Mouse (Mus musculus) lung, embryonic 16.5 days (tissue): Measurements from ENCODE around the gene Ccrl2. TPM values are rescaled to one million over a fixed set of nuclear protein-coding genes. Genes with fewer than 3 reads are reported as not detected.
A peak's percentile ranks its signal among the peaks of the same experiment; 100 is the strongest.

ENCODE experiments used
- ATAC-seq: fragments of 200-750 bp; cut with Nextera tagmentation; 2 replicates; pipeline ENCODE4 v1.8.0; 2017; ENCODE audit warnings: low read depth, mild to moderate bottlenecking, moderate library complexity
- H3K27ac ChIP-seq: fragments of 300-500 bp; sonication (generic); 2 replicates; pipeline ENCODE4 v1.5.1; 2014; ENCODE audit warnings: mild to moderate bottlenecking, control low read depth, low read length
- H3K27me3 ChIP-seq: fragments of 300-500 bp; sonication (generic); 2 replicates; pipeline ENCODE4 v1.6.1; 2014; ENCODE audit warnings: low read depth, low read length, mixed read lengths; ENCODE audit not compliant: control insufficient read depth, insufficient read depth
- H3K36me3 ChIP-seq: fragments of 300-500 bp; sonication (generic); 2 replicates; pipeline ENCODE4 v1.6.1; 2014; ENCODE audit warnings: low read length; ENCODE audit not compliant: control insufficient read depth, insufficient read depth
- H3K4me1 ChIP-seq: fragments of 300-500 bp; sonication (generic); replicated peaks from 2 replicates; pipeline ENCODE4 v1.6.1; 2014; ENCODE audit warnings: low read length, mixed read lengths; ENCODE audit not compliant: control insufficient read depth, insufficient read depth
- H3K4me2 ChIP-seq: fragments of 300-500 bp; sonication (generic); 2 replicates; pipeline ENCODE4 v1.6.1; 2014; ENCODE audit warnings: low read depth, low read length, control low read depth
- H3K4me3 ChIP-seq: fragments of 300-500 bp; sonication (generic); 2 replicates; pipeline ENCODE4 v1.5.1; 2014; ENCODE audit warnings: mild to moderate bottlenecking, low read length, control low read depth
- H3K9ac ChIP-seq: fragments of 300-500 bp; sonication (generic); 2 replicates; pipeline ENCODE4 v1.6.1; 2014; ENCODE audit warnings: low read length, control low read depth
- H3K9me3 ChIP-seq: fragments of 300-500 bp; sonication (generic); 2 replicates; pipeline ENCODE4 v1.6.1; 2016; ENCODE audit warnings: low read length; ENCODE audit not compliant: control insufficient read depth
- WGBS: fragments of 180-500 bp; shearing (Covaris S2); extraction: QIAGEN DNeasy Blood & Tissue Kit; methylation state at CpG from one replicate; pipeline ENCODE4 v1.1.7; 2014; 5-methylcytosine and 5-hydroxymethylcytosine counted together
- polyA plus RNA-seq: library from polyadenylated mRNA; unstranded; fragments of >200 nt; fragmentation: Nextera tagmentation; extraction: Ambion mirVana; gene quantifications from 2 replicates; pipeline ENCODE4 v1.2.1, GENCODE M21; 2015

The Ccrl2 gene
- polyA plus RNA-seq, 1 experiment from 2014 or later, result 6.7 TPM

DNA sequence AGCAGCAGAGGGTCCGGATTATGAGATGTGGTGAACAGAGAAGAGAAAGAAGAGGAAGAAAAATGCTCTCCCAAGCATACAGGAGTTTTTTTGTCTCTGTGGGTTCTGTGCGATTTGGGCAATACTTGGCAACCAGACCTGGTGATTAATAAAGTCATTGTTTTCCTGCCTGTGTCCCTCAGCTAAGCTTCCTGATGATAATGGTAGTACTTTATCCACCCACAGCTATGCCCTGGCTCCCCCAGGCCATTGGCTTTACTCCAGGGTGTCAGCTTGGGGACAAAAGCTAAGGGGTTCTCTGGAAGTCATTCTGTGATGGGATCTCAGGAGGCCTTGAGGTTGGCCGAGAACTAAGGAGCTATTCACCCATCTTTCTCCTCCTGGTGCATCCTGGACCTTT is 45.3 kb downstream of the Ccrl2 start:
- H3K27me3 ChIP-seq, result no peaks in the 10 kb centered on the region
- H3K9me3 ChIP-seq, result no peaks in the 10 kb centered on the region
- no peak overlapping the region for H3K27ac ChIP-seq
- H3K4me2 ChIP-seq, result no peak overlapping the region
- ATAC-seq, result peak; percentile 68
- 59% methylated on average over 3 of the region's 3 CpGs for WGBS
- no peaks in the 10 kb centered on the region for H3K36me3 ChIP-seq
- no peak overlapping the region for H3K9ac ChIP-seq
- H3K4me3 ChIP-seq, result no peak overlapping the region
- no peaks in the 10 kb centered on the region for H3K4me1 ChIP-seq

DNA sequence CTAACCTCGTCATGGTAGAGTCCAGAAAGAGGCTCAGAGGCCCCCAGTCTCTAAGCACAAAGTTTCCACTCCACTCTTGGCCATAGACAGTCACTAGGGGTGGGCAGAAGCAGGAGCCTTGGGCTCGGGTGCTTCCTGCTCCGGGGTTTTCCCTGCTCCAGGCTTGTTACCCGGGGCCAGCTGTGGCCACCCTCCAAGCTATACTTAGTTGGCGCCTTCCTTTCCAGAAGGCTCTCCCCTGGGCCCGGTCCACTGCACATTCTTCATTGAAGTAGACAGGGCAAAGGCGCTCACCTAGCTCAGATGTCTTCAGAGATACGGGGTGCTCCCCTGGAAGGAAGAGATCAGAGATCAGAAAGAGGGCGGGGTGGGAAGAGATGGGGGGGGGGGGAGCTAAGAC is 45.8 kb downstream of the Ccrl2 start:
- H3K4me3 ChIP-seq, result no peak overlapping the region
- 61% methylated on average over 9 of the region's 9 CpGs for WGBS
- peak; percentile 68; the same call in 1 of the 2 replicates for ATAC-seq
- H3K4me1 ChIP-seq, result no peaks in the 10 kb centered on the region
- no peak overlapping the region for H3K9ac ChIP-seq
- peak overlapping the region; percentile 34 for H3K27ac ChIP-seq
- no peaks in the 10 kb centered on the region for H3K9me3 ChIP-seq
- no peak overlapping the region for H3K4me2 ChIP-seq
- H3K27me3 ChIP-seq, result no peaks in the 10 kb centered on the region
- no peaks in the 10 kb centered on the region for H3K36me3 ChIP-seq

DNA sequence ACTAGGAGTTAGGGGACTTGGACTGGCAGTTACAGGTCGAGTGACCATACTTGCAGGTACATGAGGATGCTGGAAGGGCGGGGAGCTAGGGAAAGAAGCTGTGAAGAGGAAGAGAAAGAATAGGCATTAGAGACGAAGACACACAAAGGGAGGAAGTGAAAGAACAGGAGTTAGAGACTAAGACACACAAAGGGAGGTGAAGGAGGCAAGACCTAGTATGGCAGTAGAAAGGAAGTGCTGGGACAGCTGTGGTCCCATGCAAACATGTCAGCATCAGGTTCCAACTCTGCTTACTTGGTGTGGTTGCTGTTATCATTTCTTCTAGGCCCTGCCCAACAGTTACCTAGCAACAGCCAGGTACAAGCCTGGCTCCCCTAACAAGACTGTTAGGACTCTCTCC is 47.6 kb downstream of the Ccrl2 start:
- Histone ChIP-seq H3K4me3 (no peak overlapping the region), H3K9ac (no peak overlapping the region), H3K4me2 (no peak overlapping the region), H3K9me3 (no peaks in the 10 kb centered on the region), H3K4me1 (no peaks in the 10 kb centered on the region), H3K27me3 (no peaks in the 10 kb centered on the region), H3K27ac (no peak overlapping the region), H3K36me3 (no peaks in the 10 kb centered on the region)
- WGBS, result 62% methylated on average over 3 of the region's 3 CpGs
- no peak for ATAC-seq

DNA sequence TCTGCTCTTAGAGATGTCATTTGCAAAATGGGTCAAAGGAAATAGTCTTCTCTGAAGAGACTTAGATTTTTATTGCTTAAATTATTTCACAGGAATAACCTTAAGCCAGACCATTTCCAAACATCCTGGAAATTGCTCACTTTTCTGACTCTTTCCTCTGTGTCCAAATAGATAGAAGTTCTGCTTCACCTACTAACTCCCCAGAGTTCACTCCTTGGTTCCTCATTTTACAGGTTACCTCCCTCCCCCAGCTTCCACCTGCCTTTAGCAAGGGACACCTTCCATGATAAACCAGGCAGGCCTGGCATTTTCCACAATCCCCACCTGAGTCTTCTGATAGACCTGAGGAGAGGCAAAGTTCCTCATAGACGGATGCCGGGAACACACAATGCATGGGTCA is 50.8 kb downstream of the Ccrl2 start:
- 80% methylated on average over 2 of the region's 2 CpGs for WGBS
- H3K4me3 ChIP-seq, result no peak overlapping the region
- H3K9ac ChIP-seq, result no peak overlapping the region
- no peak for ATAC-seq
- H3K27ac ChIP-seq, result no peak overlapping the region
- no peaks in the 10 kb centered on the region for H3K9me3 ChIP-seq
- H3K4me2 ChIP-seq, result no peak overlapping the region
- H3K4me1 ChIP-seq, result no peaks in the 10 kb centered on the region
- no peaks in the 10 kb centered on the region for H3K27me3 ChIP-seq
- no peaks in the 10 kb centered on the region for H3K36me3 ChIP-seq

Other genes with a start within 250 kb of the Ccrl2 start
- gene Prss44, start 243.5 kb downstream of the Ccrl2 start, polyA plus RNA-seq, result not detected in 2 replicates
- not detected in 2 replicates for gene Prss43, start 230.8 kb downstream of the Ccrl2 start, polyA plus RNA-seq
- gene Prss45, start 222.9 kb downstream of the Ccrl2 start, polyA plus RNA-seq, result not detected in 2 replicates
- not detected in 2 replicates for gene Prss46, start 213.0 kb downstream of the Ccrl2 start, polyA plus RNA-seq
- not detected in 2 replicates for gene Prss50, start 199.6 kb downstream of the Ccrl2 start, polyA plus RNA-seq
- 9.0 and 9.7 TPM in 2 replicates for gene Als2cl, start 177.6 kb downstream of the Ccrl2 start, polyA plus RNA-seq
- 1.5 and 1.6 TPM in 2 replicates for gene Tmie, start 177.4 kb downstream of the Ccrl2 start, polyA plus RNA-seq
- not detected in 2 replicates for gene Fam240a, start 140.7 kb downstream of the Ccrl2 start, polyA plus RNA-seq
- gene Tdgf1, start 111.4 kb downstream of the Ccrl2 start, polyA plus RNA-seq, result not detected in 2 replicates
- 0.83 and 1.1 TPM in 2 replicates for gene Lrrc2, start 106.0 kb downstream of the Ccrl2 start, polyA plus RNA-seq
- gene Rtp3, start 66.9 kb downstream of the Ccrl2 start, polyA plus RNA-seq, result 1.4 and 1.9 TPM in 2 replicates
- 3.2 and 5.4 TPM in 2 replicates for gene Ltf, start 38.2 kb downstream of the Ccrl2 start, polyA plus RNA-seq
- gene Lrrfip2, start 60.1 kb upstream of the Ccrl2 start, polyA plus RNA-seq, result 42.1 and 43.1 TPM in 2 replicates
- 35.0 and 37.3 TPM in 2 replicates for gene Mlh1, start 214.3 kb upstream of the Ccrl2 start, polyA plus RNA-seq
- gene Epm2aip1, start 214.4 kb upstream of the Ccrl2 start, polyA plus RNA-seq, result 24.2 and 24.4 TPM in 2 replicates